Mouse (Mus musculus): ENCODE data around the gene 6430571L13Rik.

DNA sequence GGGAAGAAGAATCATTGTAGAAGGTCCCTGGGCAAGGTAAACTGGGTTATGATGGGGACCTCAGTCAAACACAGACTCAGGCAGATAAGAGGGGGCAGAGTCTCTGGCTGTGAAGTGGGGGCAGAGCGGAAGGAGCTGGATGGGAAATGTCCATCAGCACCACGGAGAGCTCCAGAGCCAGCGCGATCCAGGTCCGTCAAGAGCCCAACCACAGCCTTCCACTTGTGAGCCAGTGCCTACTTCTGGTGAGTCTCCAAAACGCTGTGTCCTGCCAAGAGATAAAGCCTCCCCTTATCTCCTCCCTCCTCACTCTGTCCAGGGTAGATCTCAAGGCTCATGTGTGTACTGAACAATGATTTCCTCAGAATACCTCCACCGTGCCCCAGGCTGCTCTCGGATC is 41.3 kb downstream of the 6430571L13Rik start:
- TF ChIP-seq CHD1 (IDR thresholded peaks at IDR 0.05; ENCODE audit: low read depth, low read length) (no peak), ZKSCAN1 (IDR thresholded peaks at IDR 0.05; ENCODE audit: borderline replicate concordance, low read depth, low read length) (no peak), USF1 (IDR thresholded peaks at IDR 0.05; ENCODE audit: low read depth, low read length) (no peak), CTCF (conservative IDR thresholded peaks at IDR 0.05 in 1 of 2, IDR thresholded peaks at IDR 0.05 in 1 of 2; ENCODE audit: low read depth in 2 of 2, low read length in 2 of 2) (no peak), NRF1 (IDR thresholded peaks at IDR 0.05; ENCODE audit: low read depth, low read length) (no peak), EP300 (IDR thresholded peaks at IDR 0.05; ENCODE audit: low read length) (no peak), PAX5 (IDR thresholded peaks at IDR 0.05; ENCODE audit: low read length) (no peak), GABPA (IDR thresholded peaks at IDR 0.05; ENCODE audit: insufficient replicate concordance, low read depth, low read length) (no peak), POLR2A (IDR thresholded peaks at IDR 0.05; ENCODE audit: low read depth, low read length) (no peak), MYC (IDR thresholded peaks at IDR 0.05; ENCODE audit: low read depth, low read length) (no peak), UBTF (IDR thresholded peaks at IDR 0.05; ENCODE audit: low read depth, low read length) (no peak), SMC3 (IDR thresholded peaks at IDR 0.05; ENCODE audit: low read depth, low read length) (no peak)

Data from CH12.LX (cell line).